Mouse (Mus musculus) liver, adult 2 months (tissue): ENCODE results near the gene Syf2.

ENCODE experiments used
- CTCF ChIP-seq: fragments of 200-500 bp; IDR thresholded peaks from 2 replicates; pipeline ENCODE4 v1.5.1; 2011; ENCODE audit warnings: low read depth, low read length, control low read depth
- POLR2A ChIP-seq: fragments of 200-500 bp; IDR thresholded peaks from 2 replicates; pipeline ENCODE4 v1.6.1; 2011; ENCODE audit warnings: low read length, control low read depth; ENCODE audit not compliant: insufficient read depth; ENCODE audit errors: extremely low read depth

DNA sequence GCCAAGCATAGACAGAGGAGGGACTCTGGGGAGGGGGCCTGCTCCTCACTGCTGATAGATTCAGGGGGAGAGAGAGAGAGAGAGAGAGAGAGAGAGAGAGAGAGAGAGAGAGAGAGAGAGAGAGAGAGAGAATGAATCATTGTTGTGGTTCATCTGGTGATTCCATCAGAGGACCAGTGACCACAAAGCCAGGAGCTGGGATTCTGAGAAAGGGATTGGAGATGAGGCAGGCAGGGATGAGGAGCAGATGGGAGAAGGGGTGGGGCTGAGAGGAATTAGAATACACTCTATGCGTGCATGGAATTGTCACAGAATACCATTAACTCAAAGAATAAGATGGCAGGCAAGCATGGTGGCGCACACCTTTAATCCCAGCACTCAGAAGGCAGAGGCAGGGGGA is 24.5 kb downstream of the Syf2 start:
- TF ChIP-seq POLR2A (no peak), CTCF (no peak)
